Mouse (Mus musculus): ENCODE results near the gene B3gnt3. TPM values are rescaled to one million over a fixed set of nuclear protein-coding genes. Genes with fewer than 3 reads are reported as not detected.
A peak's percentile ranks its signal among the peaks of the same experiment; 100 is the strongest.

The B3gnt3 gene
- total and polyA plus RNA-seq, 2 experiments from 2014 or later, result 6.4 to 8.7 TPM

- peak overlapping the region; percentile 31 for H3K4me3 ChIP-seq (ENCODE audit: low read depth, low read length)
- no peaks in the 10 kb centered on the region for H3K9me3 ChIP-seq (replicated peaks; ENCODE audit: control insufficient read depth, low read length)
- 7% methylated on average over 20 of the region's 21 CpGs for WGBS
- H3K4me2 ChIP-seq (ENCODE audit: low read depth, low read length), result peak overlapping the region; percentile 52
- peaks cover 33% of the 10 kb centered on the region for H3K27me3 ChIP-seq (ENCODE audit: control insufficient read depth, insufficient read depth, low read length)
- H3K9ac ChIP-seq (replicated peaks; ENCODE audit: low read depth, low read length), result no peak overlapping the region
- peaks cover 10% of the 10 kb centered on the region; the same call in 1 of the 2 replicates for H3K4me1 ChIP-seq (ENCODE audit: control insufficient read depth, insufficient read depth)
- H3K27ac ChIP-seq (ENCODE audit: low read depth), result no peak overlapping the region
- TF ChIP-seq CTCF (IDR thresholded peaks at IDR 0.05; ENCODE audit: low read depth) (no peak), EP300 (IDR thresholded peaks at IDR 0.05; ENCODE audit: low read depth) (no peak)
- H3K36me3 ChIP-seq (replicated peaks; ENCODE audit: control insufficient read depth, insufficient read depth, low read length), result no peaks in the 10 kb centered on the region
- peak; percentile 22; the same call in 1 of the 2 replicates for ATAC-seq (ENCODE audit: insufficient read depth, low read depth)
- no peak for DNase-seq (ENCODE audit: low spot score)
Measured at GRCm38 (mm10) chr8:71728240-71728785, 26.7 kb upstream of the B3gnt3 start.

DNA sequence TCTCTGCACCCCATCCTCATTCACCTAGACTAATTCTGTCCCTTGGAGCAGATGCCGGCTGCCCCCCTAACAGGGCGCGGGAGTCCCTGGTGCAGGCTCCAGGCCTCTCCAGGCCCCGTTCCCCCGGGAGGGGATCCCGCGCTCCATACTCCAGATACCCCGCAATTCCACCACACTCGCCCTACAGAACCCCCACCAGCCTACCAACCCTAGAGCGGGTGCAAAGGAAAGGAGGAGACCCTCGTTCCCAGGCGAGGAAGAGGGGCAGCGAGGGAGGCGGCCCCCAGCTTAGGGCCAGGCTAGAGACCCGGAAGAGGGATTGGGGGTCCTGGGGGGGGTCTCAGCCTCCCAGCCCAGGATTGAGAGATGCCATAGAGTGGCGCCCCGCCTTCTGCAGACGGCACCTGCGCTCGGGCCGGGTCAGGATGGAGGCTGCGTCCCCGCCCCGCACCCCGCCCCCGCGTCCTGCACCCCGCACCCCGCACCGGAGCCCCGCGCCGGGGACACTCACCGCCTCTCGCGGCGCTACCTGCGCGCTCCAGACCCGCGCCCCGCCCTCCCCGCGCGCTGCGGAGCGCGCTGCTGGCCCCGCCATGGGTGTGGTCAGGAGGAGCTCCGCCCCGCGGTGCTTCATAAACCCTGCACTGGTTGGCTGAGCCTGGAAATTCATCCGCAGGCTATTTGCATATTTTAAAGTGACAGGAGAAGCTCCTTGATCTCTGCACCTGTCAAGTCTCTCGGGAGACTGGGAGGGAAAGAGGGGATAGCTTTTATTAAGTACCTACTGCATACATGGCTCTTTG is 23.7 kb upstream of the B3gnt3 start, which contains the start of gene Fcho1:
Gene Fcho1 (minus strand): TSS at position 595 of the 803 bp plus-strand sequence.
- peaks cover 28% of the 10 kb centered on the region for H3K27me3 ChIP-seq (ENCODE audit: control insufficient read depth, insufficient read depth, low read length)
- DNase-seq (ENCODE audit: low spot score) (peak; percentile 56), ATAC-seq (ENCODE audit: insufficient read depth, low read depth) (peak; percentile 78)
- H3K4me3 ChIP-seq (ENCODE audit: low read depth, low read length), result peak within 1 kb of the TSS; percentile 61
- 1% methylated on average over 48 of the region's 54 CpGs for WGBS
- no peaks in the 10 kb centered on the region for H3K9me3 ChIP-seq (replicated peaks; ENCODE audit: control insufficient read depth, low read length)
- H3K4me2 ChIP-seq (ENCODE audit: low read depth, low read length), result peak within 1 kb of the TSS; percentile 71
- peaks cover 10% of the 10 kb centered on the region; the same call in 1 of the 2 replicates for H3K4me1 ChIP-seq (ENCODE audit: control insufficient read depth, insufficient read depth)
- no peak for TF ChIP-seq EP300 (IDR thresholded peaks at IDR 0.05; ENCODE audit: low read depth)
- no peak for TF ChIP-seq CTCF (IDR thresholded peaks at IDR 0.05; ENCODE audit: low read depth)
- peak within 1 kb of the TSS; percentile 25; the same call in 1 of the 2 replicates for H3K9ac ChIP-seq (replicated peaks; ENCODE audit: low read depth, low read length)
- no peak within 1 kb of the TSS for H3K27ac ChIP-seq (ENCODE audit: low read depth)
- H3K36me3 ChIP-seq (replicated peaks; ENCODE audit: control insufficient read depth, insufficient read depth, low read length), result no peaks in the 10 kb centered on the region

DNA sequence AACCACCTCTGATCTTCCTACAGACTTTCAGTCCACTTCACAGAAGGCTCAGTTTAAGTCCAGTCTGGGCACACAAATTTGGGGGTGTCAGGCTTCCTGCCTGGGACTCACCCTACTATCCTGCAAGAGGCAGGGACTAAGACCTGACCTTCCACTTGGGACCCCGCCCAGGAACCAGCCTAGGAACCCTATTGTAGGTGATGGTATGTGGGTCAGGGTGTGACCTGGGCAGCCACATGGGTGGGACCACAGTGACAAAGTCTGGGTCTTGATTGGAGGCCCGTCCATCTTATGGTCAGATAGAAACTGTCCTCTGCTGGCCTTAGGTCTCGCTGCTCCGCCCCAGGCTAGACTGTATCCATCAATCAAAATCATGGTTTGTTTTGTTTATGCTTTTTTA is 22.8 kb upstream of the B3gnt3 start:
- TF ChIP-seq CTCF (IDR thresholded peaks at IDR 0.05; ENCODE audit: low read depth), result no peak
- TF ChIP-seq EP300 (IDR thresholded peaks at IDR 0.05; ENCODE audit: low read depth), result no peak
- H3K36me3 ChIP-seq (replicated peaks; ENCODE audit: control insufficient read depth, insufficient read depth, low read length), result no peaks in the 10 kb centered on the region
- H3K4me3 ChIP-seq (ENCODE audit: low read depth, low read length), result no peak overlapping the region
- no peaks in the 10 kb centered on the region for H3K9me3 ChIP-seq (replicated peaks; ENCODE audit: control insufficient read depth, low read length)
- DNase-seq (ENCODE audit: low spot score) (no peak), ATAC-seq (ENCODE audit: insufficient read depth, low read depth) (no peak)
- peaks cover 14% of the 10 kb centered on the region for H3K4me1 ChIP-seq (ENCODE audit: control insufficient read depth, insufficient read depth)
- 67% methylated on average over 4 of the region's 4 CpGs for WGBS
- no peak overlapping the region for H3K27ac ChIP-seq (ENCODE audit: low read depth)
- peaks cover 28% of the 10 kb centered on the region for H3K27me3 ChIP-seq (ENCODE audit: control insufficient read depth, insufficient read depth, low read length)
- no peak overlapping the region for H3K4me2 ChIP-seq (ENCODE audit: low read depth, low read length)
- H3K9ac ChIP-seq (replicated peaks; ENCODE audit: low read depth, low read length), result no peak overlapping the region

GRCm38 (mm10) chr8:71723047-71723551 is 21.5 kb upstream of the B3gnt3 start:
- WGBS, result 48% methylated on average over 14 of the region's 14 CpGs
- peak overlapping the region; percentile 1; the same call in 1 of the 2 replicates for H3K4me3 ChIP-seq (ENCODE audit: low read depth, low read length)
- H3K27ac ChIP-seq (ENCODE audit: low read depth), result no peak overlapping the region; the same call in 1 of the 2 replicates
- H3K27me3 ChIP-seq (ENCODE audit: control insufficient read depth, insufficient read depth, low read length), result peaks cover 27% of the 10 kb centered on the region
- no peaks in the 10 kb centered on the region for H3K36me3 ChIP-seq (replicated peaks; ENCODE audit: control insufficient read depth, insufficient read depth, low read length)
- no peaks in the 10 kb centered on the region for H3K9me3 ChIP-seq (replicated peaks; ENCODE audit: control insufficient read depth, low read length)
- H3K4me2 ChIP-seq (ENCODE audit: low read depth, low read length), result peak overlapping the region; percentile 14; the same call in 1 of the 2 replicates
- TF ChIP-seq CTCF (IDR thresholded peaks at IDR 0.05; ENCODE audit: low read depth) (no peak), EP300 (IDR thresholded peaks at IDR 0.05; ENCODE audit: low read depth) (no peak)
- H3K4me1 ChIP-seq (ENCODE audit: control insufficient read depth, insufficient read depth), result peaks cover 12% of the 10 kb centered on the region
- ATAC-seq (ENCODE audit: insufficient read depth, low read depth) (no peak), DNase-seq (ENCODE audit: low spot score) (no peak)
- no peak overlapping the region for H3K9ac ChIP-seq (replicated peaks; ENCODE audit: low read depth, low read length)

- H3K36me3 ChIP-seq (replicated peaks; ENCODE audit: control insufficient read depth, insufficient read depth, low read length), result no peaks in the 10 kb centered on the region
- ATAC-seq (ENCODE audit: insufficient read depth, low read depth), result no peak
- H3K9ac ChIP-seq (replicated peaks; ENCODE audit: low read depth, low read length), result no peak overlapping the region
- WGBS, result 40% methylated on average over 7 of the region's 7 CpGs
- H3K4me1 ChIP-seq (ENCODE audit: control insufficient read depth, insufficient read depth), result peaks cover 13% of the 10 kb centered on the region; the same call in 1 of the 2 replicates
- TF ChIP-seq CTCF (IDR thresholded peaks at IDR 0.05; ENCODE audit: low read depth) (no peak), EP300 (IDR thresholded peaks at IDR 0.05; ENCODE audit: low read depth) (no peak)
- H3K27ac ChIP-seq (ENCODE audit: low read depth), result no peak overlapping the region
- DNase-seq (ENCODE audit: low spot score), result no peak
- peaks cover 12% of the 10 kb centered on the region for H3K27me3 ChIP-seq (ENCODE audit: control insufficient read depth, insufficient read depth, low read length)
- no peak overlapping the region for H3K4me3 ChIP-seq (ENCODE audit: low read depth, low read length)
- H3K4me2 ChIP-seq (ENCODE audit: low read depth, low read length), result no peak overlapping the region
- H3K9me3 ChIP-seq (replicated peaks; ENCODE audit: control insufficient read depth, low read length), result no peaks in the 10 kb centered on the region
Measured at GRCm38 (mm10) chr8:71719928-71720457, 18.4 kb upstream of the B3gnt3 start.
